In genomic region chr9:106053446-106053845, GRCm38 (mm10) we compare ENCODE assay signal across 18 mouse cellular contexts. TPM values are rescaled to one million over a fixed set of nuclear protein-coding genes. Genes with fewer than 3 reads are reported as not detected.
"Had no signal": no experiment of that assay in that cellular context is flagged by ENCODE, and none has a peak within 500 bp of the region (broad histone marks: within the 10 kb centered on the region; RNA-seq: fewer than 3 reads in every experiment).

No protein-coding gene starts in this region.

- H3K27me3 ChIP-seq: kidney, embryonic 15.5 days; limb, embryonic 13.5 days; liver, embryonic 15.5 days; neural tube, embryonic 15.5 days; stomach, embryonic 15.5 days had no signal

- H3K9ac ChIP-seq: kidney, embryonic 15.5 days; limb, embryonic 13.5 days; liver, embryonic 15.5 days; neural tube, embryonic 15.5 days; stomach, embryonic 15.5 days had no signal

- DNase-seq: kidney, adult 2 months; kidney, postnatal 14 days; lung, adult 2 months; lung, postnatal 4 days; midbrain, embryonic 14.5 days; spleen, adult 18-20 months; thymus, postnatal 36 days had no signal

- ATAC-seq: intestine, embryonic 16.5 days; lung, postnatal 0 days had no signal

- H3K4me3 ChIP-seq: kidney, embryonic 15.5 days; limb, embryonic 13.5 days; liver, embryonic 15.5 days; midbrain, embryonic 10.5 days; myocyte; neural tube, embryonic 15.5 days; stomach, embryonic 15.5 days had no signal

- H3K4me1 ChIP-seq: kidney, embryonic 15.5 days; limb, embryonic 13.5 days; liver, embryonic 15.5 days; midbrain, embryonic 10.5 days; neural tube, embryonic 15.5 days; stomach, embryonic 15.5 days had no signal

- H3K36me3 ChIP-seq: kidney, embryonic 15.5 days; limb, embryonic 13.5 days; liver, embryonic 15.5 days; midbrain, embryonic 10.5 days; neural tube, embryonic 15.5 days; stomach, embryonic 15.5 days had no signal

- H3K27ac ChIP-seq: kidney, embryonic 15.5 days; limb, embryonic 13.5 days; liver, embryonic 15.5 days; midbrain, embryonic 10.5 days; neural tube, embryonic 15.5 days; stomach, embryonic 15.5 days had no signal

- H3K4me2 ChIP-seq: kidney, embryonic 15.5 days; limb, embryonic 13.5 days; liver, embryonic 15.5 days; neural tube, embryonic 15.5 days; stomach, embryonic 15.5 days had no signal

- H3K9me3 ChIP-seq: kidney, embryonic 15.5 days; limb, embryonic 13.5 days; liver, embryonic 15.5 days; midbrain, embryonic 10.5 days; neural tube, embryonic 15.5 days; stomach, embryonic 15.5 days had no signal

RNA-seq across cellular contexts. Expression of gene Col6a4, which starts 43.1 kb away (rescaled TPM):
- total RNA-seq: liver, adult 2 months; megakaryocyte, adult 5-6 weeks had no signal
- polyA plus RNA-seq: liver, adult 2 months; liver, embryonic 15.5 days had no signal
